Mouse (Mus musculus): ENCODE results near the gene Wdr13. TPM values are rescaled to one million over a fixed set of nuclear protein-coding genes. Genes with fewer than 3 reads are reported as not detected.
A peak's percentile ranks its signal among the peaks of the same experiment; 100 is the strongest.

The Wdr13 gene
- polyA plus RNA-seq, 1 experiment, result 24.5 TPM

DNA sequence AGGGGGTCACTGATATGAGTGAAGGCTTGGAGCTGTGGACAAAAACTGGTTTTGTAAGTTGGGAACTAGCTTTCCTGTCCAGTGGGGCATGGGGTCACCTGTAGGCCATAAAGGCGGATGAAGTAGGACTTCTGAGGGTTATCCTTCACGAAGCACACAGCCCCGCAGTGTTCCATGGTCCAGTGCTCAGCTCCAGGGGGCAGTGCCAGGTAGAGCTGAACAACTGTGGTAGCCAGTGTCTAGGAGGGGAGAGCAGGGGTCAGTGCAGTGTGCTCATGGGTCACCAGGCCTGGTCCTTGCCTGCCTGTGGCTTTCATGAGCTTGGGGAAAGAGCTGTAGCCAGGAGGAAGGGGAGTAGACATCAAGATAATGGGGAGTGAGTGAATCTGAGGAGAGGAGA is 42.9 kb downstream of the Wdr13 start:
- H3K4me1 ChIP-seq (ENCODE audit: control insufficient read depth, insufficient read depth, insufficient read length, low read length), result no peaks in the 10 kb centered on the region
- peak overlapping the region; percentile 52 for H3K27ac ChIP-seq (replicated peaks; ENCODE audit: low read depth, low read length)
- peak overlapping the region; percentile 47 for H3K4me3 ChIP-seq (ENCODE audit: insufficient read depth, low read depth, low read length)

DNA sequence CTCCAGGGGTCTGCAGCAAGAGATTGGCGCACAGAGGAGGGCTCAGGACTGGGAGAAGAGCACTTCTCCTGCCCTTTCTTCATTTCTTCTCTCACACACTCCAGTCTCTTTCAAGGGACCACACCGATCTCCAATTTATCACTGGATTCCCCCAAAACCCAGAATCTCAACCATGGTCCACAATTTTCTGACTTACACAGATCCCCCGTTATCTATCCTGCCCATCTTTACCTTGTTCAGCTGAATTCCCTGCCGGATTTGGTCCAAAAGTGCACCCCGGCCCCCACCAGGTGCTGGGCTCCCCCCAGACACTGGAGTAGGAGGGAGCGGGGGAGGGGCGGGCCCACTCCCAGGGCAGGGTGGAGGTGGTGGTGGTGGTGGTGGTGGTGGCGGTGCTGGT is 47.1 kb downstream of the Wdr13 start:
- H3K27ac ChIP-seq (replicated peaks; ENCODE audit: low read depth, low read length), result no peak overlapping the region
- no peaks in the 10 kb centered on the region for H3K4me1 ChIP-seq (ENCODE audit: control insufficient read depth, insufficient read depth, insufficient read length, low read length)
- no peak overlapping the region for H3K4me3 ChIP-seq (ENCODE audit: insufficient read depth, low read depth, low read length)

DNA sequence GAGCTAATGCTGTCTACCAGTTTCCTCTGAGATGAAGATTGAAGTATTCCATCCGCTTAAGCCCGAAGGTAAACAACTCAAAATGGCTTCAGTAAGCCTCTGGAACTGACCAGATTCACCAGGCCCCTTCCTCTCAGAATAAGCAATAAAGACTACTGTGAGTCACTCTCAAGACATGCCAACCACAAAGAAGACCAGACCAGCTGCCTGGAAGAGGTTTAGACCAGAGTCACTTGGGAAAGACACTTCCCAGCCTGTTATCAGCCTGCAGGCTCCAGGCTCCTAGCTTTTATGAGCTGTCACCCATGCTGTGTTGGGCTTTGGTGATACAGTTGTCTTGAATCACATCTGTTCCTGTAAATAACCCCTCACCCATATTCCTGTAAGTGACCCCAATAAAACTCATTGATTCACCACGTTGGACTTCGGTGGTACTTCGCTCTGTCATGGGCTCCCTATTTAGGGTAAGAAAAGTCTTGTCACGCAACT is 47.9 kb downstream of the Wdr13 start:
- Histone ChIP-seq H3K4me3 (ENCODE audit: insufficient read depth, low read depth, low read length) (no peak overlapping the region), H3K27ac (replicated peaks; ENCODE audit: low read depth, low read length) (no peak overlapping the region), H3K4me1 (ENCODE audit: control insufficient read depth, insufficient read depth, insufficient read length, low read length) (no peaks in the 10 kb centered on the region)

DNA sequence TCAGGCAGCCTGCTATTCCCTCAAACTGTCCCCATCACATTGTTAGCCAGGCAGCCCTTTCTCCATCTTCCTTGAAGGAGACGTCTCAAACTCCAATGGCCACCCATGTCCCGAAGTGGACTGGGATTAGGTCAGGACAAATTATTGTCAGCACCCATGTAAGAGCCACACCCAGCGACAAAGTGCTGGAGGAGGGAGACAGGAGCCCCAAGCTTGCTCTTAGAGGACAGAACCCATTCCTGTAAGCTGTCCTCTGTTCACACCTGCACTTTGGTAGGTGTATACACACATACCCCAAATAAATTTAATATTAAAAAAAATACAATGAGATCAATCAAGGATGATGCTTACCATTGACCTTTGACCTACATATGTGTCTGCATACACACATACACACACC is 57.6 kb downstream of the Wdr13 start:
- H3K4me1 ChIP-seq (ENCODE audit: control insufficient read depth, insufficient read depth, insufficient read length, low read length), result no peaks in the 10 kb centered on the region
- no peak overlapping the region; the same call in 1 of the 2 replicates for H3K27ac ChIP-seq (replicated peaks; ENCODE audit: low read depth, low read length)
- H3K4me3 ChIP-seq (ENCODE audit: insufficient read depth, low read depth, low read length), result peak overlapping the region; percentile 68

DNA sequence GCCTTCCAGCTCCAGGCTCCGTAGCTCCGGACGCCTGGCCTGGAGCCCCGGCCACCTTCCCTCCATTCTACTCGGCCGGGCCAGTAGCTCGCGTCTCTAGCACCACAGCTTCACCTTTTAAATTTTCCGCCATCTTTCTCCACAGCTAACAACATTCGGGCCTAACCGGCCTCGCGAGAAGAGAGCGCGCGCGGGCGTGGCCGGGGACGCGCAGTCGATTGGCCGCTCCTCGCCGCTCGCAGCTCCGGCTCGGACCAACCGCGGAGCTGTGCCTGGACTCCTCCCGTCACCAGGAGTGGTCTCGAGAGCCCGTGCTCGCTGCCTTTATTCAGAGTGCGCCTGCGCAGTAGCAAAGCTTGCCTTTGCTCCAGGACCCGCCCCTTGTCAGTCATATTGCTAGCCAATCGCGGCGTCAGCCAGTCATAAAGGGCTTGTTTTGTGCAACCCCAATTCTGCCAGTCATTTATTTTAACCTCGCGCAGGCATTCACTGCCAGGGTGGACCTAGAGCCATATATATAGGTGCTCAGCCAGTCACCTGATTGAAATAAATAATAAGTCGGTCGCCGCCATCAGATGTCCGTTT is 58.2 kb downstream of the Wdr13 start, which contains the start of gene Suv39h1:
Gene Suv39h1 (minus strand): TSS at position 331 of the 585 bp plus-strand sequence.
- peak within 1 kb of the TSS; percentile 68 for H3K4me3 ChIP-seq (ENCODE audit: insufficient read depth, low read depth, low read length)
- no peaks in the 10 kb centered on the region for H3K4me1 ChIP-seq (ENCODE audit: control insufficient read depth, insufficient read depth, insufficient read length, low read length)
- no peak within 1 kb of the TSS; the same call in 1 of the 2 replicates for H3K27ac ChIP-seq (replicated peaks; ENCODE audit: low read depth, low read length)

DNA sequence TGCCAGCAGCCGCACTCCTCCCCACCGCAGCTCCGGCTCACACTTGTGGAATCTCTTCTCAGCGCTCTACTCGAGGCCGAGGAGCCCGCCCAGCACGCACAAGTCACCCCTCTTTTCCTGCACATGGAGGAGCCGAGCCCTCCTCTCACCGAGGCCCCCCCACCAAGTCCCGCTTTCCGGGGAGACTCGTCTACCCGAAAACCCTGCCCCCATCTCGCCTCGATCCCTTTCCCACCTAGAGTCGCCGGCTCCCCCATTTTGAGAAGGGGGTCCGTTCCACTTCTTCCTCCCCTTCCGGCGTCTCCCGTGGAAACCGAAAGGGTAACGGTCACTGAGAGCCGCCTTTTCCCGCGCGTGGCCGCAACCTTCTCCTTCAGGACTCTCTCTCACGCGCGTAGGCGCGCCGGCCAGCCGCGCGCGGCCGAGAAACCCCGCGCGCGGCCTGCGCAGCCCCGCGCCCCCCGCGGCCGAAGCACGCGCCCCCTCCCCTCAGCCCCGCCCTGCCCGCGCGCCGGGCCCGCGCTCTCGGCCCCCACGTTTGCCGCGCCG is 58.7 kb downstream of the Wdr13 start:
- no peak overlapping the region for H3K27ac ChIP-seq (replicated peaks; ENCODE audit: low read depth, low read length)
- peak overlapping the region; percentile 66 for H3K4me3 ChIP-seq (ENCODE audit: insufficient read depth, low read depth, low read length)
- no peaks in the 10 kb centered on the region for H3K4me1 ChIP-seq (ENCODE audit: control insufficient read depth, insufficient read depth, insufficient read length, low read length)

Other genes with a start within 250 kb of the Wdr13 start
- gene Slc35a2, start 248.9 kb downstream of the Wdr13 start, polyA plus RNA-seq (2012; ENCODE audit: insufficient read depth, insufficient read length, missing spikeins), result 9.2 and 15.3 TPM in 2 replicates
- 25.0 and 29.5 TPM in 2 replicates for gene Pqbp1, start 233.6 kb downstream of the Wdr13 start, polyA plus RNA-seq (2012; ENCODE audit: insufficient read depth, insufficient read length, missing spikeins)
- 47.7 and 50.3 TPM in 2 replicates for gene Timm17b, start 233.5 kb downstream of the Wdr13 start, polyA plus RNA-seq (2012; ENCODE audit: insufficient read depth, insufficient read length, missing spikeins)
- not detected in 2 replicates for gene Gm10491, start 225.1 kb downstream of the Wdr13 start, polyA plus RNA-seq (2012; ENCODE audit: insufficient read depth, insufficient read length, missing spikeins)
- not detected in 2 replicates for gene Gm10490, start 223.3 kb downstream of the Wdr13 start, polyA plus RNA-seq (2012; ENCODE audit: insufficient read depth, insufficient read length, missing spikeins)
- not detected in 2 replicates for gene Pcsk1n, start 213.1 kb downstream of the Wdr13 start, polyA plus RNA-seq (2012; ENCODE audit: insufficient read depth, insufficient read length, missing spikeins)
- gene Eras, start 204.3 kb downstream of the Wdr13 start, polyA plus RNA-seq (2012; ENCODE audit: insufficient read depth, insufficient read length, missing spikeins), result not detected in 2 replicates
- 7.6 and 11.6 TPM in 2 replicates for gene Hdac6, start 185.0 kb downstream of the Wdr13 start, polyA plus RNA-seq (2012; ENCODE audit: insufficient read depth, insufficient read length, missing spikeins)
- not detected in 2 replicates for gene Gata1, start 154.8 kb downstream of the Wdr13 start, polyA plus RNA-seq (2012; ENCODE audit: insufficient read depth, insufficient read length, missing spikeins)
- gene Glod5, start 114.4 kb downstream of the Wdr13 start, polyA plus RNA-seq (2012; ENCODE audit: insufficient read depth, insufficient read length, missing spikeins), result not detected in 2 replicates
- gene Suv39h1, start 58.1 kb downstream of the Wdr13 start, polyA plus RNA-seq (2012; ENCODE audit: insufficient read depth, insufficient read length, missing spikeins), result 1.6 and 2.6 TPM in 2 replicates
- gene Was, start 42.4 kb downstream of the Wdr13 start, polyA plus RNA-seq (2012; ENCODE audit: insufficient read depth, insufficient read length, missing spikeins), result 1.1 and 1.5 TPM in 2 replicates
- 188 and 247 TPM in 2 replicates for gene Rbm3, start 13.0 kb upstream of the Wdr13 start, polyA plus RNA-seq (2012; ENCODE audit: insufficient read depth, insufficient read length, missing spikeins)
- gene Tbc1d25, start 43.3 kb upstream of the Wdr13 start, polyA plus RNA-seq (2012; ENCODE audit: insufficient read depth, insufficient read length, missing spikeins), result 3.2 and 4.2 TPM in 2 replicates
- gene Ebp, start 60.6 kb upstream of the Wdr13 start, polyA plus RNA-seq (2012; ENCODE audit: insufficient read depth, insufficient read length, missing spikeins), result 36.2 and 45.9 TPM in 2 replicates
- gene Porcn, start 73.6 kb upstream of the Wdr13 start, polyA plus RNA-seq (2012; ENCODE audit: insufficient read depth, insufficient read length, missing spikeins), result 6.0 and 7.3 TPM in 2 replicates
- gene Ftsj1, start 119.5 kb upstream of the Wdr13 start, polyA plus RNA-seq (2012; ENCODE audit: insufficient read depth, insufficient read length, missing spikeins), result 19.6 and 22.2 TPM in 2 replicates
- not detected in 2 replicates for gene Slc38a5, start 138.2 kb upstream of the Wdr13 start, polyA plus RNA-seq (2012; ENCODE audit: insufficient read depth, insufficient read length, missing spikeins)
- gene Ssxb10, start 194.5 kb upstream of the Wdr13 start, polyA plus RNA-seq (2012; ENCODE audit: insufficient read depth, insufficient read length, missing spikeins), result not detected in 2 replicates
- not detected in 2 replicates for gene Ssxb9, start 234.1 kb upstream of the Wdr13 start, polyA plus RNA-seq (2012; ENCODE audit: insufficient read depth, insufficient read length, missing spikeins)

All from brown adipose tissue, adult 24 weeks (tissue).